In the genomic region with DNA sequence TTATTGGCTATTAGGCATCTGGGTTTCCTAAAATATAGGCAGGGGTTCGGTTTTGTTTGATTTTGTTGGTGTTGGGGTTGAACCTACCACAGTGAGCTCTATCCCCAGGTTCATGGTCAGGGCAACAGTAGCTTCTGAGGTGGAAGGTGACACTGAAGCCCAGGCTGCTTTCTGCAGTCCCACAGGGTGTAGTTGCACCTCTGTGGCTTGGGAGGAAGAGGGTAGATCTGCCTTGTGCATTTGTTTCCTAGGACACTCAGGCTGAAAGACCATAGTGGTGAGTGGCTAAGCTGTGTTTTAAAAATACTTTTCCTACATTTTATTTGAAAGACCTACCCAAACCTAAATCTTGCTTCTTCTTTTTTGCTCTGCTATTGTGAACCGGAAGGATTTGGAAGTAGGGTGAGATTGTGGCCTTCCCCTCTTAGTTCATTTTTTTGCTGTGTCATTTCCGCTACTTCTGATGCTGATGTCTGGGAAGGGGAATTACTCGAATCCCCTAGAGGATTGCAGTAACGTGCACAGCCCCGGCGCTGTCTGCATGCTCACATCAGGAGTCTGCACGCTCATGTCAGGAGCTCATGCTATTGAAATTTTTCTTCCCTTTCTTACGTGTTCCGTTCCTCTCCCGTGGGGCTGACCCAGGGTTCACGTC, we compare ENCODE assay signal across 7 mouse cellular contexts.
DNase-seq lines count a peak whose midpoint lies in the region; ATAC-seq and TF ChIP-seq lines count a peak whose summit lies in the region.

No protein-coding gene starts in this region.

- H3K4me2 ChIP-seq in intestine, embryonic 15.5 days (replicated peaks), result peak overlapping the region; percentile 44

- no peak overlapping the region for H3K9ac ChIP-seq in ES-E14 (ENCODE audit: insufficient read depth, low read depth, low read length, poor library complexity, severe bottlenecking)
- H3K9ac ChIP-seq in intestine, embryonic 15.5 days, result no peak overlapping the region

- H3K27me3 ChIP-seq in intestine, embryonic 15.5 days (replicated peaks), result no peaks in the 10 kb centered on the region

- no peak overlapping the region for H3K27ac ChIP-seq in ES-E14 (ENCODE audit: insufficient read depth, low read depth, low read length, poor library complexity, severe bottlenecking)
- peak overlapping the region; percentile 59 for H3K27ac ChIP-seq in intestine, embryonic 15.5 days

- in situ Hi-C loops in ES-E14 (cut with MboI; ENCODE audit: low sequenced_read_pairs in 2 of 2, unreplicated experiment in 2 of 2), result no loop called here

- no peaks in the 10 kb centered on the region for H3K36me3 ChIP-seq in ES-E14 (ENCODE audit: control insufficient read depth, insufficient read depth, low read length, poor library complexity, severe bottlenecking)
- no peaks in the 10 kb centered on the region for H3K36me3 ChIP-seq in intestine, embryonic 15.5 days

- DNase-seq in ES-E14 (ENCODE audit: low read depth, low spot score), result no peak
- DNase-seq in brain, adult 2 months (ENCODE audit: low read depth, low spot score), result peak; percentile 51
- no peak for DNase-seq in urinary bladder, postnatal 10 days (ENCODE audit: low spot score)
- DNase-seq in layer of hippocampus, postnatal 25 days (ENCODE audit: extremely low spot score in 1 of 2, low spot score in 1 of 2), result no peak

- ATAC-seq in granulocyte monocyte progenitor cell, adult 5-6 weeks (replicated peaks; ENCODE audit: poor library complexity, severe bottlenecking), result peak; percentile 98
- ATAC-seq in intestine, embryonic 15.5 days, result peak; percentile 65
- peak; percentile 99 for ATAC-seq in megakaryocyte progenitor cell, adult 5-6 weeks (replicated peaks; ENCODE audit: poor library complexity)

- 24% methylated on average over 12 of the region's 12 CpGs for WGBS in intestine, embryonic 15.5 days

- no peaks in the 10 kb centered on the region for H3K9me3 ChIP-seq in ES-E14 (ENCODE audit: control insufficient read depth, insufficient read depth, low read depth, low read length)
- H3K9me3 ChIP-seq in intestine, embryonic 15.5 days, result no peaks in the 10 kb centered on the region

- H3K4me3 ChIP-seq in ES-E14 (ENCODE audit: insufficient read depth in 1 of 2, low read depth in 1 of 2, low read length in 2 of 2, poor library complexity in 1 of 2, severe bottlenecking in 1 of 2), result no peak overlapping the region
- H3K4me3 ChIP-seq in intestine, embryonic 15.5 days (replicated peaks), result no peak overlapping the region

- peaks cover 0 to 6% of the 10 kb centered on the region in 2 experiments; a peak in 1 of 4 replicates for H3K4me1 ChIP-seq in ES-E14 (ENCODE audit: control insufficient read depth in 2 of 2, insufficient read depth in 2 of 2, low read length in 2 of 2, poor library complexity in 1 of 2)
- peaks cover 13% of the 10 kb centered on the region for H3K4me1 ChIP-seq in intestine, embryonic 15.5 days (replicated peaks)

TF ChIP-seq in ES-E14, 5 proteins besides CTCF, POLR2A, EP300 and RAD21:
- TF ChIP-seq CHD2 (IDR thresholded peaks at IDR 0.05; ENCODE audit: low read depth, low read length), result no peak
- TF ChIP-seq MAFK (IDR thresholded peaks at IDR 0.05; ENCODE audit: insufficient read depth, low read depth, low read length), result peak; percentile 45; the same call in 1 of the 2 replicates
